Mouse (Mus musculus) hindbrain, embryonic 16.5 days (tissue): ENCODE data around the gene 4933402J07Rik. TPM values are rescaled to one million over a fixed set of nuclear protein-coding genes. Genes with fewer than 3 reads are reported as not detected.

Experiments used
- ATAC-seq: fragments of 200-750 bp; cut with Nextera tagmentation; 2 replicates; pipeline ENCODE4 v1.8.0; 2017; ENCODE audit warnings: moderate TSS enrichment, moderate library complexity
- H3K27ac ChIP-seq: fragments of 300-500 bp; sonication (generic); 2 replicates; pipeline ENCODE4 v1.5.1; 2014; ENCODE audit warnings: low read depth, mild to moderate bottlenecking, control low read depth, low read length, moderate library complexity
- H3K27me3 ChIP-seq: fragments of 300-500 bp; sonication (generic); replicated peaks from 2 replicates; pipeline ENCODE4 v1.6.1; 2014; ENCODE audit warnings: low read length; ENCODE audit not compliant: control insufficient read depth, insufficient read depth
- H3K36me3 ChIP-seq: fragments of 300-500 bp; sonication (generic); 2 replicates; pipeline ENCODE4 v1.6.1; 2014; ENCODE audit warnings: mild to moderate bottlenecking, low read length, moderate library complexity, mixed read lengths; ENCODE audit not compliant: control insufficient read depth, insufficient read depth
- H3K4me1 ChIP-seq: fragments of 300-500 bp; sonication (generic); 2 replicates; pipeline ENCODE4 v1.6.1; 2014; ENCODE audit warnings: low read depth, low read length; ENCODE audit not compliant: control insufficient read depth, insufficient read depth
- H3K4me2 ChIP-seq: fragments of 300-500 bp; sonication (generic); 2 replicates; pipeline ENCODE4 v1.6.1; 2014; ENCODE audit warnings: mild to moderate bottlenecking, low read length, control low read depth, moderate library complexity
- H3K4me3 ChIP-seq: fragments of 300-500 bp; sonication (generic); 2 replicates; pipeline ENCODE4 v1.5.1; 2014; ENCODE audit warnings: mild to moderate bottlenecking, low read length, control low read depth, moderate library complexity
- H3K9ac ChIP-seq: fragments of 300-500 bp; sonication (generic); 2 replicates; pipeline ENCODE4 v1.6.1; 2014; ENCODE audit warnings: low read depth, mild to moderate bottlenecking, control low read depth, low read length, moderate library complexity
- H3K9me3 ChIP-seq: fragments of 300-500 bp; sonication (generic); 2 replicates; pipeline ENCODE4 v1.6.1; 2014; ENCODE audit warnings: mild to moderate bottlenecking, low read length, moderate library complexity; ENCODE audit not compliant: control insufficient read depth
- WGBS: fragments of 180-500 bp; shearing (Covaris S2); extraction: QIAGEN DNeasy Blood & Tissue Kit; methylation state at CpG from one replicate; pipeline ENCODE4 v1.1.7; 2014; 5-methylcytosine and 5-hydroxymethylcytosine counted together
- polyA plus RNA-seq: library from polyadenylated mRNA; unstranded; fragments of >200 nt; fragmentation: Nextera tagmentation; extraction: Ambion mirVana; gene quantifications from 2 replicates; pipeline ENCODE4 v1.2.1, GENCODE M21; 2015

Gene 4933402J07Rik
- polyA plus RNA-seq = not detected in 2 replicates

GRCm38 (mm10) chr8:87563553-87563952, at the start of gene 4933402J07Rik:
4933402J07Rik (plus strand) TSS chr8:87563853.
- no peak within 1 kb of the TSS for H3K27ac ChIP-seq
- no peaks in the 10 kb centered on the region for H3K36me3 ChIP-seq
- H3K9me3 ChIP-seq = no peaks in the 10 kb centered on the region
- H3K27me3 ChIP-seq = no peaks in the 10 kb centered on the region
- H3K4me1 ChIP-seq = no peaks in the 10 kb centered on the region
- no peak for ATAC-seq
- WGBS = 82% methylated on average over 2 of the region's 2 CpGs
- no peak within 1 kb of the TSS for H3K4me3 ChIP-seq
- no peak within 1 kb of the TSS for H3K9ac ChIP-seq
- no peak within 1 kb of the TSS for H3K4me2 ChIP-seq

GRCm38 (mm10) chr8:87517132-87517531, 46.5 kb upstream of the 4933402J07Rik start:
- H3K4me2 ChIP-seq = no peak overlapping the region
- no peaks in the 10 kb centered on the region for H3K27me3 ChIP-seq
- H3K27ac ChIP-seq = no peak overlapping the region
- no peak overlapping the region for H3K4me3 ChIP-seq
- no peak for ATAC-seq
- 93% methylated on average over 3 of the region's 3 CpGs for WGBS
- no peaks in the 10 kb centered on the region for H3K36me3 ChIP-seq
- H3K4me1 ChIP-seq = no peaks in the 10 kb centered on the region
- H3K9me3 ChIP-seq = no peaks in the 10 kb centered on the region
- no peak overlapping the region for H3K9ac ChIP-seq

- H3K27ac ChIP-seq = no peak overlapping the region
- no peak for ATAC-seq
- no peaks in the 10 kb centered on the region for H3K27me3 ChIP-seq
- no peaks in the 10 kb centered on the region for H3K4me1 ChIP-seq
- no peaks in the 10 kb centered on the region for H3K9me3 ChIP-seq
- WGBS = 71% methylated on average over 1 of the region's 1 CpGs
- no peak overlapping the region for H3K4me3 ChIP-seq
- H3K4me2 ChIP-seq = no peak overlapping the region
- no peak overlapping the region for H3K9ac ChIP-seq
- no peaks in the 10 kb centered on the region for H3K36me3 ChIP-seq
Observed at GRCm38 (mm10) chr8:87525006-87525405, 38.6 kb upstream of the 4933402J07Rik start.

GRCm38 (mm10) chr8:87531176-87531575, 32.5 kb upstream of the 4933402J07Rik start:
- H3K9me3 ChIP-seq = no peaks in the 10 kb centered on the region
- no peaks in the 10 kb centered on the region for H3K36me3 ChIP-seq
- no peak overlapping the region for H3K4me3 ChIP-seq
- H3K27ac ChIP-seq = no peak overlapping the region
- WGBS = 76% methylated on average over 4 of the region's 4 CpGs
- no peaks in the 10 kb centered on the region for H3K27me3 ChIP-seq
- no peak for ATAC-seq
- no peak overlapping the region for H3K4me2 ChIP-seq
- H3K9ac ChIP-seq = no peak overlapping the region
- H3K4me1 ChIP-seq = no peaks in the 10 kb centered on the region

- Histone ChIP-seq H3K27me3 (no peaks in the 10 kb centered on the region), H3K4me2 (no peak overlapping the region), H3K9me3 (no peaks in the 10 kb centered on the region), H3K9ac (no peak overlapping the region), H3K4me3 (no peak overlapping the region), H3K36me3 (no peaks in the 10 kb centered on the region), H3K4me1 (no peaks in the 10 kb centered on the region), H3K27ac (no peak overlapping the region)
- ATAC-seq = no peak
- whole genome bisulfite sequencing = 87% methylated on average over 4 of the region's 4 CpGs
Observed at GRCm38 (mm10) chr8:87533476-87533875, 30.2 kb upstream of the 4933402J07Rik start.

GRCm38 (mm10) chr8:87534846-87535245, 28.8 kb upstream of the 4933402J07Rik start:
- Histone ChIP-seq H3K4me2 (no peak overlapping the region), H3K36me3 (no peaks in the 10 kb centered on the region), H3K4me1 (peaks cover 2% of the 10 kb centered on the region), H3K4me3 (no peak overlapping the region), H3K27ac (no peak overlapping the region), H3K27me3 (no peaks in the 10 kb centered on the region), H3K9me3 (no peaks in the 10 kb centered on the region), H3K9ac (no peak overlapping the region)
- no peak for ATAC-seq
- 45% methylated on average over 2 of the region's 2 CpGs for WGBS

- Histone ChIP-seq H3K27ac (no peak overlapping the region), H3K9ac (no peak overlapping the region), H3K36me3 (no peaks in the 10 kb centered on the region), H3K9me3 (no peaks in the 10 kb centered on the region), H3K4me2 (peak overlapping the region; percentile 27), H3K27me3 (no peaks in the 10 kb centered on the region), H3K4me3 (no peak overlapping the region), H3K4me1 (peaks cover 6% of the 10 kb centered on the region)
- ATAC-seq = peak; percentile 79
- 8% methylated on average over 23 of the region's 23 CpGs for WGBS
Observed at GRCm38 (mm10) chr8:87536615-87537329, 26.9 kb upstream of the 4933402J07Rik start.

- peak; percentile 67 for ATAC-seq
- H3K36me3 ChIP-seq = no peaks in the 10 kb centered on the region
- peak overlapping the region; percentile 58 for H3K4me2 ChIP-seq
- H3K9me3 ChIP-seq = no peaks in the 10 kb centered on the region; the same call in 1 of the 2 replicates
- 15% methylated on average over 15 of the region's 15 CpGs for WGBS
- peak overlapping the region; percentile 25 for H3K4me3 ChIP-seq
- H3K4me1 ChIP-seq = peaks cover 6% of the 10 kb centered on the region
- peak overlapping the region; percentile 50; the same call in 1 of the 2 replicates for H3K9ac ChIP-seq
- H3K27ac ChIP-seq = no peak overlapping the region
- H3K27me3 ChIP-seq = no peaks in the 10 kb centered on the region
Observed at GRCm38 (mm10) chr8:87539829-87540394, 23.7 kb upstream of the 4933402J07Rik start.

- Histone ChIP-seq H3K4me3 (no peak overlapping the region), H3K27ac (no peak overlapping the region), H3K9me3 (no peaks in the 10 kb centered on the region), H3K36me3 (no peaks in the 10 kb centered on the region), H3K9ac (no peak overlapping the region), H3K27me3 (no peaks in the 10 kb centered on the region), H3K4me2 (no peak overlapping the region), H3K4me1 (no peaks in the 10 kb centered on the region)
- WGBS = 72% methylated on average over 4 of the region's 4 CpGs
- no peak for ATAC-seq
Observed at GRCm38 (mm10) chr8:87549881-87550280, 13.8 kb upstream of the 4933402J07Rik start.
